Mouse (Mus musculus): ENCODE results near the gene Pth1r.

GRCm38 (mm10) chr9:110775269-110776022 lies 28.5 kb upstream of the Pth1r start:
- TF ChIP-seq EP300 (optimal IDR thresholded peaks at IDR 0.05) (no peak), CTCF (IDR thresholded peaks at IDR 0.05; ENCODE audit: low read depth) (no peak)

Data from stomach, postnatal 0 days (tissue).